Mouse (Mus musculus) olfactory bulb, adult 2 months (tissue): ENCODE results near the gene Scp2.

ENCODE experiments used
- CTCF ChIP-seq: fragments of 200-500 bp; IDR thresholded peaks from 2 replicates; pipeline ENCODE4 v1.5.1; 2012; ENCODE audit warnings: low read depth, mild to moderate bottlenecking, low read length, moderate library complexity; ENCODE audit not compliant: insufficient read depth
- POLR2A ChIP-seq: fragments of 200-500 bp; IDR thresholded peaks from 2 replicates; pipeline ENCODE4 v1.6.1; 2012; ENCODE audit warnings: mild to moderate bottlenecking, low read depth, low read length, moderate library complexity; ENCODE audit not compliant: insufficient read depth

GRCm38 (mm10) chr4:108062524-108062923 lies 82.3 kb downstream of the Scp2 start:
- TF ChIP-seq POLR2A (no peak), CTCF (no peak)
